Mouse (Mus musculus): ENCODE results near the gene Zfp628. TPM values are rescaled to one million over a fixed set of nuclear protein-coding genes. Genes with fewer than 3 reads are reported as not detected.

The Zfp628 gene
- polyA plus RNA-seq, 1 experiment from 2014 or later, result 4.6 TPM

- H3K4me1 ChIP-seq, result peaks cover 12% of the 10 kb centered on the region
- H3K4me3 ChIP-seq (replicated peaks), result peak overlapping the region; percentile 23
- WGBS, result 9% methylated on average over 19 of the region's 19 CpGs
- peak; percentile 44; the same call in 1 of the 2 replicates for ATAC-seq (ENCODE audit: low FRiP score)
- no peak overlapping the region for H3K27ac ChIP-seq
- no peaks in the 10 kb centered on the region for H3K36me3 ChIP-seq (replicated peaks)
- peak overlapping the region; percentile 42 for H3K4me2 ChIP-seq
- peaks cover 17% of the 10 kb centered on the region for H3K27me3 ChIP-seq
- H3K9me3 ChIP-seq, result peaks cover 5% of the 10 kb centered on the region
- H3K9ac ChIP-seq, result peak overlapping the region; percentile 36; the same call in 1 of the 2 replicates
Observed at GRCm38 (mm10) chr7:4899649-4900522, 15.1 kb upstream of the Zfp628 start.

- Histone ChIP-seq H3K36me3 (replicated peaks) (no peaks in the 10 kb centered on the region), H3K27ac (no peak overlapping the region), H3K9ac (0 out of 2 replicates have a peak overlapping the region, but pooled peaks have one; percentile 1), H3K4me1 (peaks cover 12% of the 10 kb centered on the region), H3K27me3 (peaks cover 17% of the 10 kb centered on the region), H3K4me3 (replicated peaks) (no peak overlapping the region), H3K4me2 (peak overlapping the region; percentile 42; the same call in 1 of the 2 replicates), H3K9me3 (peaks cover 5% of the 10 kb centered on the region)
- ATAC-seq (ENCODE audit: low FRiP score), result no peak
- 18% methylated on average over 11 of the region's 11 CpGs for WGBS
Observed at GRCm38 (mm10) chr7:4900523-4900851, 14.5 kb upstream of the Zfp628 start.

- Histone ChIP-seq H3K9me3 (peaks cover 5% of the 10 kb centered on the region), H3K4me1 (peaks cover 12% of the 10 kb centered on the region), H3K36me3 (replicated peaks) (no peaks in the 10 kb centered on the region), H3K27ac (no peak overlapping the region), H3K27me3 (peaks cover 17% of the 10 kb centered on the region), H3K4me3 (replicated peaks) (no peak overlapping the region), H3K9ac (no peak overlapping the region), H3K4me2 (no peak overlapping the region)
- no peak for ATAC-seq (ENCODE audit: low FRiP score)
- WGBS, result 41% methylated on average over 8 of the region's 8 CpGs
Observed at GRCm38 (mm10) chr7:4901171-4901570, 13.8 kb upstream of the Zfp628 start.

GRCm38 (mm10) chr7:4902404-4902803 is 12.6 kb upstream of the Zfp628 start:
- H3K36me3 ChIP-seq (replicated peaks), result no peaks in the 10 kb centered on the region
- H3K4me2 ChIP-seq, result no peak overlapping the region
- H3K27ac ChIP-seq, result no peak overlapping the region
- H3K9me3 ChIP-seq, result peaks cover 5% of the 10 kb centered on the region
- no peak overlapping the region for H3K9ac ChIP-seq
- no peak overlapping the region for H3K4me3 ChIP-seq (replicated peaks)
- peaks cover 19% of the 10 kb centered on the region for H3K4me1 ChIP-seq
- peaks cover 17% of the 10 kb centered on the region for H3K27me3 ChIP-seq
- WGBS, result 65% methylated on average over 9 of the region's 9 CpGs
- ATAC-seq (ENCODE audit: low FRiP score), result no peak

- H3K9me3 ChIP-seq, result no peaks in the 10 kb centered on the region
- H3K9ac ChIP-seq, result peak within 1 kb of the TSS; percentile 13; the same call in 1 of the 2 replicates
- 9% methylated on average over 10 of the region's 10 CpGs for WGBS
- peaks cover 7% of the 10 kb centered on the region; the same call in 1 of the 2 replicates for H3K4me1 ChIP-seq
- no peaks in the 10 kb centered on the region for H3K36me3 ChIP-seq (replicated peaks)
- 0 out of 2 replicates have a peak, but pooled peaks cover 3% of the 10 kb centered on the region for H3K27me3 ChIP-seq
- H3K4me3 ChIP-seq (replicated peaks), result no peak within 1 kb of the TSS
- H3K27ac ChIP-seq, result 0 out of 2 replicates have a peak within 1 kb of the TSS, but pooled peaks have one; percentile 47
- ATAC-seq (ENCODE audit: low FRiP score), result peak; percentile 30; the same call in 1 of the 2 replicates
- peak within 1 kb of the TSS; percentile 2; the same call in 1 of the 2 replicates for H3K4me2 ChIP-seq
Observed at GRCm38 (mm10) chr7:4906466-4906950, 8.5 kb upstream of the Zfp628 start, which contains the start of gene Gm36210. Gene Gm36210, minus strand, starts transcription at chr7:4906516.

- no peak overlapping the region for H3K4me3 ChIP-seq (replicated peaks)
- ATAC-seq (ENCODE audit: low FRiP score), result no peak
- H3K9ac ChIP-seq, result no peak overlapping the region
- 27% methylated on average over 9 of the region's 9 CpGs for WGBS
- 0 out of 2 replicates have a peak, but pooled peaks cover 3% of the 10 kb centered on the region for H3K27me3 ChIP-seq
- H3K4me2 ChIP-seq, result no peak overlapping the region
- no peaks in the 10 kb centered on the region for H3K36me3 ChIP-seq (replicated peaks)
- peaks cover 17% of the 10 kb centered on the region for H3K4me1 ChIP-seq
- H3K27ac ChIP-seq, result no peak overlapping the region
- no peaks in the 10 kb centered on the region for H3K9me3 ChIP-seq
Observed at GRCm38 (mm10) chr7:4911561-4911960, 3.5 kb upstream of the Zfp628 start.

GRCm38 (mm10) chr7:4912248-4912647 is 2.8 kb upstream of the Zfp628 start:
- Histone ChIP-seq H3K36me3 (replicated peaks) (0 out of 2 replicates have a peak, but pooled peaks cover 1% of the 10 kb centered on the region), H3K27me3 (0 out of 2 replicates have a peak, but pooled peaks cover 3% of the 10 kb centered on the region), H3K27ac (no peak overlapping the region), H3K9ac (no peak overlapping the region), H3K4me3 (replicated peaks) (no peak overlapping the region), H3K4me2 (no peak overlapping the region), H3K9me3 (no peaks in the 10 kb centered on the region), H3K4me1 (peaks cover 20% of the 10 kb centered on the region)
- 64% methylated on average over 5 of the region's 5 CpGs for WGBS
- ATAC-seq (ENCODE audit: low FRiP score), result no peak

- peak; percentile 43 for ATAC-seq (ENCODE audit: low FRiP score)
Observed at GRCm38 (mm10) chr7:4915669-4916416, 826 bp downstream of the Zfp628 start.

GRCm38 (mm10) chr7:4917494-4917893 is 2.5 kb downstream of the Zfp628 start:
- no peak overlapping the region for H3K27ac ChIP-seq
- 89% methylated on average over 2 of the region's 2 CpGs for WGBS
- H3K4me2 ChIP-seq, result no peak overlapping the region
- no peak overlapping the region for H3K4me3 ChIP-seq (replicated peaks)
- H3K36me3 ChIP-seq (replicated peaks), result peaks cover 43% of the 10 kb centered on the region
- no peaks in the 10 kb centered on the region for H3K9me3 ChIP-seq
- peaks cover 40% of the 10 kb centered on the region for H3K4me1 ChIP-seq
- no peak for ATAC-seq (ENCODE audit: low FRiP score)
- H3K9ac ChIP-seq, result no peak overlapping the region
- no peaks in the 10 kb centered on the region for H3K27me3 ChIP-seq

More at GRCm38 (mm10) chr7:4915669-4916416, 826 bp downstream of the Zfp628 start:
- Histone ChIP-seq H3K27me3 (no peaks in the 10 kb centered on the region), H3K27ac (peak overlapping the region; percentile 97), H3K9ac (peak overlapping the region; percentile 81), H3K4me3 (replicated peaks) (peak overlapping the region; percentile 65), H3K4me2 (peak overlapping the region; percentile 86), H3K9me3 (no peaks in the 10 kb centered on the region), H3K36me3 (replicated peaks) (peaks cover 37% of the 10 kb centered on the region), H3K4me1 (peaks cover 25% of the 10 kb centered on the region)
- WGBS, result 21% methylated on average over 14 of the region's 14 CpGs

- Histone ChIP-seq H3K9me3 (no peaks in the 10 kb centered on the region), H3K4me1 (peaks cover 50% of the 10 kb centered on the region), H3K9ac (no peak overlapping the region), H3K4me2 (no peak overlapping the region), H3K4me3 (replicated peaks) (no peak overlapping the region), H3K36me3 (replicated peaks) (peaks cover 43% of the 10 kb centered on the region), H3K27ac (no peak overlapping the region), H3K27me3 (no peaks in the 10 kb centered on the region)
- no peak for ATAC-seq (ENCODE audit: low FRiP score)
- 93% methylated on average over 15 of the region's 15 CpGs for WGBS
Observed at GRCm38 (mm10) chr7:4918681-4919080, 3.7 kb downstream of the Zfp628 start.

GRCm38 (mm10) chr7:4919096-4919495 is 4.1 kb downstream of the Zfp628 start:
- no peak overlapping the region for H3K4me2 ChIP-seq
- no peaks in the 10 kb centered on the region for H3K9me3 ChIP-seq
- peaks cover 55% of the 10 kb centered on the region for H3K4me1 ChIP-seq
- no peaks in the 10 kb centered on the region for H3K27me3 ChIP-seq
- no peak for ATAC-seq (ENCODE audit: low FRiP score)
- 82% methylated on average over 17 of the region's 21 CpGs for WGBS
- H3K4me3 ChIP-seq (replicated peaks), result no peak overlapping the region
- peaks cover 43% of the 10 kb centered on the region for H3K36me3 ChIP-seq (replicated peaks)
- H3K9ac ChIP-seq, result no peak overlapping the region
- H3K27ac ChIP-seq, result no peak overlapping the region

- Histone ChIP-seq H3K9me3 (no peaks in the 10 kb centered on the region), H3K9ac (no peak overlapping the region), H3K36me3 (replicated peaks) (peaks cover 43% of the 10 kb centered on the region), H3K4me3 (replicated peaks) (no peak overlapping the region), H3K27ac (no peak overlapping the region), H3K4me2 (no peak overlapping the region), H3K4me1 (peaks cover 60% of the 10 kb centered on the region), H3K27me3 (no peaks in the 10 kb centered on the region)
- WGBS, result 87% methylated on average over 21 of the region's 21 CpGs
- ATAC-seq (ENCODE audit: low FRiP score), result no peak
Observed at GRCm38 (mm10) chr7:4919971-4920370, 5.0 kb downstream of the Zfp628 start.
